Comparison of ENCODE assay signal across 8 mouse cellular contexts in the genomic region with DNA sequence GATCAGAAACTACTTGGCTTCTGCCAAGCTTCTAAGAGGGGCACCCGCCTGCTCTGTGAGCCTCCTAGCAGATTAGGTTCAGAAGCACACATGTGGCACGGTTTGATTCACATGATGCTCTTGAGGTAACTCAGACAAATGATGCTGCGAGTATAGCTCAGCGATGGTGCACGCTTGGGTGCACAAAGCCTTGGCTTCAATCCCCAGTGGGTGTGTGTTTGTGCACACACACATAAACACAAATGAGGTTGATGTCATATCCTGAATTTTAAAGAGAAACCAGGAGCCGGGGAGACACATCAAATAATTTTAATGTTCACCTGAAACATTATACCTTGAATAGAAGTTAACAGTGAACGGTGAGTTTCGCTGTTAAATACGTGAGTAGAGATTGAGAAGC. TPM values are rescaled to one million over a fixed set of nuclear protein-coding genes. Genes with fewer than 3 reads are reported as not detected.
DNase-seq lines count a peak whose midpoint lies in the region; ATAC-seq lines count a peak whose summit lies in the region.

No protein-coding gene starts in this region.

- H3K4me1 ChIP-seq in forebrain, embryonic 10.5 days = peaks cover 35% of the 10 kb centered on the region
- H3K4me1 ChIP-seq in limb, embryonic 15.5 days = peaks cover 15% of the 10 kb centered on the region

- no peak overlapping the region for H3K9ac ChIP-seq in limb, embryonic 15.5 days

- peak overlapping the region; percentile 39 for H3K4me2 ChIP-seq in limb, embryonic 15.5 days

- H3K4me3 ChIP-seq in forebrain, embryonic 10.5 days = peak overlapping the region; percentile 35
- H3K4me3 ChIP-seq in limb, embryonic 15.5 days = peak overlapping the region; percentile 7; the same call in 1 of the 2 replicates

- 79% methylated on average over 9 of the region's 9 CpGs for WGBS in forebrain, embryonic 10.5 days
- 60% methylated on average over 9 of the region's 9 CpGs for WGBS in limb, embryonic 15.5 days

- H3K27ac ChIP-seq in forebrain, embryonic 10.5 days = no peak overlapping the region
- no peak overlapping the region for H3K27ac ChIP-seq in limb, embryonic 15.5 days

- peak; percentile 48 to 57 for DNase-seq in cerebellum, adult 18-20 months
- peak; percentile 79 for DNase-seq in A20 (ENCODE audit: low read depth, low spot score)
- DNase-seq in forebrain, embryonic 10.5 days (ENCODE audit: extremely low spot score, low spot score) = peak; percentile 13
- DNase-seq in embryo, embryonic 10 days (ENCODE audit: low spot score) = no peak
- no peak for DNase-seq in layer of hippocampus, adult 8-10 months (ENCODE audit: low spot score in 2 of 2)

- H3K36me3 ChIP-seq in forebrain, embryonic 10.5 days (replicated peaks) = no peaks in the 10 kb centered on the region
- no peaks in the 10 kb centered on the region for H3K36me3 ChIP-seq in limb, embryonic 15.5 days

- H3K27me3 ChIP-seq in forebrain, embryonic 10.5 days (ENCODE audit: poor library complexity, severe bottlenecking) = no peaks in the 10 kb centered on the region
- no peaks in the 10 kb centered on the region for H3K27me3 ChIP-seq in limb, embryonic 15.5 days

- H3K9me3 ChIP-seq in forebrain, embryonic 10.5 days = no peaks in the 10 kb centered on the region
- H3K9me3 ChIP-seq in limb, embryonic 15.5 days = no peaks in the 10 kb centered on the region

- ATAC-seq in cerebellum, adult (ENCODE audit: insufficient number of reproducible peaks, low FRiP score, low TSS enrichment) = no peak
- ATAC-seq in limb, embryonic 15.5 days (ENCODE audit: insufficient number of reproducible peaks, low FRiP score, low TSS enrichment, low read depth) = no peak
- ATAC-seq in granulocyte monocyte progenitor cell, adult 5-6 weeks (replicated peaks; ENCODE audit: poor library complexity, severe bottlenecking) = no peak

RNA-seq across cellular contexts. Expression of gene Ttc7b, which starts 6.6 kb away (rescaled TPM):
- polyA plus RNA-seq in forebrain, embryonic 10.5 days (2016; fragmentation: Nextera tagmentation; extraction: Ambion mirVana) = 4.6 and 5.5 TPM in 2 replicates
- polyA plus RNA-seq in limb, embryonic 15.5 days (2015; fragmentation: Nextera tagmentation; extraction: Ambion mirVana) = 5.0 and 6.0 TPM in 2 replicates
- total RNA-seq in granulocyte monocyte progenitor cell, adult 5-6 weeks (2014; fragmentation: Nextera tagmentation) = 28.9 and 38.8 TPM in 2 replicates
- 14.9 and 15.4 TPM in 2 replicates for total RNA-seq in granulocyte monocyte progenitor cell, adult 5-6 weeks (2017)
- 100 to 1,000 TPM; 160 to 184 (median 174) TPM for total RNA-seq in layer of hippocampus, adult 8-10 months (2022)

Comparison
In these comparisons a context has a peak if more than half of its experiments do, and no peak if none do; other contexts are left out.
1. DNase-seq: peak in cerebellum, adult 18-20 months (2 of 2), A20 (single experiment) and forebrain, embryonic 10.5 days (single experiment); none in embryo, embryonic 10 days (single experiment) and layer of hippocampus, adult 8-10 months (0 of 2).
2. RNA of gene Ttc7b, which starts 6.6 kb away (total RNA-seq): 160 to 184 TPM in layer of hippocampus, adult 8-10 months; 14.9 to 38.8 TPM in granulocyte monocyte progenitor cell, adult 5-6 weeks; every median in the first group is over 4 times any median in the second.